Mouse (Mus musculus) hindbrain, embryonic 13.5 days (tissue): ENCODE results near the gene Serpina12. TPM values are rescaled to one million over a fixed set of nuclear protein-coding genes. Genes with fewer than 3 reads are reported as not detected.

Experiments
- ATAC-seq: fragments of 200-750 bp; cut with Nextera tagmentation; 2 replicates; pipeline ENCODE4 v1.8.0; 2017; ENCODE audit warnings: moderate TSS enrichment; ENCODE audit not compliant: low FRiP score
- H3K27ac ChIP-seq: fragments of 300-500 bp; sonication (generic); 2 replicates; pipeline ENCODE4 v1.5.1; 2015; ENCODE audit warnings: inconsistent platforms, mild to moderate bottlenecking, moderate library complexity
- H3K27me3 ChIP-seq: fragments of 300-500 bp; sonication (generic); 2 replicates; pipeline ENCODE4 v1.6.1; 2015; ENCODE audit warnings: mild to moderate bottlenecking, inconsistent platforms
- H3K36me3 ChIP-seq: fragments of 300-500 bp; sonication (generic); 2 replicates; pipeline ENCODE4 v1.6.1; 2015; ENCODE audit warnings: mild to moderate bottlenecking, inconsistent platforms
- H3K4me1 ChIP-seq: fragments of 300-500 bp; sonication (generic); replicated peaks from 2 replicates; pipeline ENCODE4 v1.6.1; 2015; ENCODE audit warnings: inconsistent platforms
- H3K4me2 ChIP-seq: fragments of 300-500 bp; sonication (generic); 2 replicates; pipeline ENCODE4 v1.6.1; 2015; ENCODE audit warnings: inconsistent platforms, mild to moderate bottlenecking, moderate library complexity
- H3K4me3 ChIP-seq: fragments of 300-500 bp; sonication (generic); 2 replicates; pipeline ENCODE4 v1.5.1; 2015; ENCODE audit warnings: mild to moderate bottlenecking, inconsistent platforms
- H3K9ac ChIP-seq: fragments of 300-500 bp; sonication (generic); 2 replicates; pipeline ENCODE4 v1.6.1; 2015; ENCODE audit warnings: mild to moderate bottlenecking, inconsistent platforms
- H3K9me3 ChIP-seq: fragments of 300-500 bp; sonication (generic); 2 replicates; pipeline ENCODE4 v1.6.1; 2016; ENCODE audit warnings: inconsistent platforms
- WGBS: fragments of 180-500 bp; shearing (Covaris S2); methylation state at CpG from one replicate; pipeline ENCODE4 v1.1.7; 2015; 5-methylcytosine and 5-hydroxymethylcytosine counted together
- polyA plus RNA-seq: library from polyadenylated mRNA; unstranded; fragments of >200 nt; fragmentation: Nextera tagmentation; extraction: Ambion mirVana; gene quantifications from 2 replicates; pipeline ENCODE4 v1.2.1, GENCODE M21; 2015

Gene Serpina12
- polyA plus RNA-seq, 1 experiment from 2014 or later, result not detected

DNA sequence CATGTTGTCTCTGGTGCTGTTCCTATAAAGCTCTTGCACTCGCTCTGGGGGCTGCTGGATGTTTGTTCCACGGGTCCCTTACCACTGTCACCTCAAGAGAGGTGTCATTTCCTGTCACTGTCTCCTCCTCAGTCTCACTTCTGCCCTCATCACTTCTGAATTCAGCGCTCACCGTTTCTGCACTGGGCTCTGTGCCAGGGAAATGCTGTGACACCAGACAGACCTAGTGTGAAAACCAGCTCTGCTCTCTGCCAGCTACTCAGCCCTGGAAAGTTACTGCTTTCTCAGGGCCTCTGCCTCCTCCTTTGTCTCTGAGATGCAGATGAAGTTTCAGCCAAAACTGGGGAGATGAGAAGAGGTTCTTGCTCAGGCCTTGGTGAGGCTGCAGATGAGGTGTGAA lies 12.8 kb upstream of the Serpina12 start:
- WGBS, result 63% methylated on average over 4 of the region's 4 CpGs
- Histone ChIP-seq H3K27me3 (no peaks in the 10 kb centered on the region), H3K4me3 (no peak overlapping the region), H3K36me3 (no peaks in the 10 kb centered on the region), H3K4me2 (no peak overlapping the region), H3K4me1 (no peaks in the 10 kb centered on the region), H3K9ac (no peak overlapping the region), H3K27ac (no peak overlapping the region), H3K9me3 (no peaks in the 10 kb centered on the region)
- no peak for ATAC-seq

DNA sequence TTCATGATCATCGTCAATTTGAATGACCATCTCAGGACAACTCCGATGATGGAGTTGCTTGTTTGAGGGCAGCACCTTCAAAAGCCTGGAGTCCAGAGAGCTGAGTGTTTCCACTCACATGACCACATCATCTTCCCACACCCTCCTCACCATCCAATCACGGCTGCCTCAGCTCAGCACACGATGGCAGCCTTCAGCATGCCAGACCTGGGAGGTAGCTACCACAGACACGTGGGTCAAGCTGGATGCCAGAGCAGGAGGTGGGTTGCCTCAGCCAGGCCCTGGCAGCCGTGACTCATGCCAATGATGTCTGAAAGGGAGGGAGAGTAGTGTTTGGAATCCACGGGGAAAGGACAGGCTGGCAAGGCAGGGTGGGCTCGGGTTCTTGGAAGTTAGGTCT lies 11.5 kb upstream of the Serpina12 start:
- no peaks in the 10 kb centered on the region for H3K9me3 ChIP-seq
- H3K36me3 ChIP-seq, result no peaks in the 10 kb centered on the region
- H3K4me1 ChIP-seq, result no peaks in the 10 kb centered on the region
- no peaks in the 10 kb centered on the region for H3K27me3 ChIP-seq
- no peak overlapping the region for H3K4me3 ChIP-seq
- no peak overlapping the region for H3K27ac ChIP-seq
- 86% methylated on average over 8 of the region's 8 CpGs for WGBS
- ATAC-seq, result no peak
- no peak overlapping the region for H3K4me2 ChIP-seq
- H3K9ac ChIP-seq, result no peak overlapping the region

DNA sequence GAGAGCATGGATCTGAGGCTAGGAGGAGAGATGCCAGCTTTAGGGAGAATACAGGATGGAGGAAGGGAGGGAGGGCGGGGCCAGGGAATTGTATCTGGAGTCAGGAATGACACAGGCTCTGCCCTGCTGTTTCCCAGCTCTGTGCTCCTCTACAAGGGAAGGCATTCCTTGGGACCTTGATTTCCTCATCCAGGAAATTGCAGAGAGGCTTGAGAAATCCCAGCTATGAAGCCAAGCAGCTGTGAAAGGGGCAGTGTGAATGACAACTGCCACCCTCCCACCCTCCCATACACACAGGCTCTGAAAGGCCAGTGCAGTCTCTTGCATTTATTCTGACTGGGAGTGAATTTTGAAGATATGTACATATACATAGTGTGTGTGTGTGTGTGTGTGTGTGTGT lies 9.8 kb upstream of the Serpina12 start:
- no peak for ATAC-seq
- no peak overlapping the region for H3K4me2 ChIP-seq

DNA sequence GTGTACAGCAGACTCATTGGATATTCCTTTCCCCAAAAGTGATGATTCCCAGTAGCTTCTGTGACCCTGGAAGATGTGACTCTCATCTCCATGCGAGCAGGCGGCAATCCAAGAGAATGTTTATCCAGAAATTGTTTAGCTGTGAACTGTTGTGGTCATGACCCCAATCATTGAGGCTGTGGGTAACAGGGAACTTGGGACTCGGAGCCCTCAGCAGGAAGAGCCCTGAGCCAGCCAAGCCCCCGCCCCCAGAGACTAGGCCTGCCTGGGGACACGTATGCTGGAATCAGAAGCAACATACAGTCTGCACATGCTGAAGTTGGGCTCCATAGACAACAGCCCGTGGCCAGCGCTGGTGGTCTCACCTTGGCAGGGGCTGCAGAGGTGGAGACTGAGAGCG lies 1.5 kb upstream of the Serpina12 start:
- 87% methylated on average over 8 of the region's 8 CpGs for WGBS
- no peaks in the 10 kb centered on the region for H3K27me3 ChIP-seq
- no peak overlapping the region for H3K4me3 ChIP-seq
- no peak for ATAC-seq
- no peak overlapping the region for H3K27ac ChIP-seq
- H3K4me1 ChIP-seq, result no peaks in the 10 kb centered on the region
- no peaks in the 10 kb centered on the region; the same call in 1 of the 2 replicates for H3K9me3 ChIP-seq
- no peaks in the 10 kb centered on the region for H3K36me3 ChIP-seq
- H3K9ac ChIP-seq, result no peak overlapping the region
- H3K4me2 ChIP-seq, result no peak overlapping the region

More for the DNA sequence above, 9.8 kb upstream of the Serpina12 start:
- Histone ChIP-seq H3K4me1 (no peaks in the 10 kb centered on the region), H3K27ac (no peak overlapping the region), H3K9ac (no peak overlapping the region), H3K4me3 (no peak overlapping the region), H3K36me3 (no peaks in the 10 kb centered on the region), H3K27me3 (no peaks in the 10 kb centered on the region), H3K9me3 (no peaks in the 10 kb centered on the region)
- WGBS, result 92% methylated on average over 1 of the region's 1 CpGs

DNA sequence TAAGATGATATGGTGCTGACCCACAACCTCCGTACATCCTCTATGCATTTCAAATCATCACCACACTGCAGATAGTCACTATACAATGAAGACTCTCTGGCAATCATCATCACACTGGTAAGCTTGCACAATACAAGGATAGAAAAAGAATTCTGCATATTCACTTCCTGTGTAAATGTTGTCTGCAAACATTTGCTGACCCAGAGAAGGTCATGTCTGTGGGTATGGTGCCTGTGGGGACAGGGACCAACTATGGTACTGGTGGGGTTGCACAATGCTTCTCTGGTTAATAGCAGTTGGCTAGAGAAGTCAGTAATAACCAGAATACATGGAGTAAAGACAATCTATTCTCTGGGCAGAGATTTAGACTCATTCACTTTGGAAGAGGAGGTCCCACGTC lies 1.5 kb downstream of the Serpina12 start:
- H3K4me2 ChIP-seq, result no peak overlapping the region
- no peaks in the 10 kb centered on the region for H3K4me1 ChIP-seq
- no peak overlapping the region for H3K9ac ChIP-seq
- no peaks in the 10 kb centered on the region for H3K27me3 ChIP-seq
- 95% methylated on average over 2 of the region's 2 CpGs for WGBS
- H3K27ac ChIP-seq, result no peak overlapping the region
- ATAC-seq, result no peak
- no peaks in the 10 kb centered on the region for H3K36me3 ChIP-seq
- H3K4me3 ChIP-seq, result no peak overlapping the region
- H3K9me3 ChIP-seq, result no peaks in the 10 kb centered on the region; the same call in 1 of the 2 replicates

DNA sequence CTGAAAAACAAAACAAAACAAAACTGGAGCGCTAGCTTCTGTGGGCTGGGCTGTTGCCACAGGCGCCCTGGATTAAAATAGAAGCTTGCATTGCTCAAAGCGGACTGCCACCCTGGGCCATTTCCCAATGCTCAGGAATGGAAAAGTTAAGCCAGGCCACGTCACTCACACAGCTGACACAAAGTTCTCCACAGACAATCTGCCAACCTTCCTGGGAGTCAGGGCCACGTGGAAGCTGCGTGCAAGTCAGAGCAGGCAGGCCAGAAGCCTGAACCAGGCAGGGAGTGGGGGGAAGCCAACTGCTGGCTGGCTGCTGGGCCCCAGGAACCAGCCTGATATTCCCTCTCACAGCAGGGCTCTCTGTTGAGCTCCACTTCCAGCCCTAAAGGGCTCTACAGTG lies 2.8 kb downstream of the Serpina12 start:
- H3K4me2 ChIP-seq, result no peak overlapping the region
- H3K4me1 ChIP-seq, result no peaks in the 10 kb centered on the region
- no peak overlapping the region for H3K4me3 ChIP-seq
- no peak overlapping the region for H3K27ac ChIP-seq
- no peak for ATAC-seq
- no peaks in the 10 kb centered on the region for H3K36me3 ChIP-seq
- no peak overlapping the region for H3K9ac ChIP-seq
- no peaks in the 10 kb centered on the region; the same call in 1 of the 2 replicates for H3K9me3 ChIP-seq
- WGBS, result 66% methylated on average over 6 of the region's 6 CpGs
- no peaks in the 10 kb centered on the region for H3K27me3 ChIP-seq

DNA sequence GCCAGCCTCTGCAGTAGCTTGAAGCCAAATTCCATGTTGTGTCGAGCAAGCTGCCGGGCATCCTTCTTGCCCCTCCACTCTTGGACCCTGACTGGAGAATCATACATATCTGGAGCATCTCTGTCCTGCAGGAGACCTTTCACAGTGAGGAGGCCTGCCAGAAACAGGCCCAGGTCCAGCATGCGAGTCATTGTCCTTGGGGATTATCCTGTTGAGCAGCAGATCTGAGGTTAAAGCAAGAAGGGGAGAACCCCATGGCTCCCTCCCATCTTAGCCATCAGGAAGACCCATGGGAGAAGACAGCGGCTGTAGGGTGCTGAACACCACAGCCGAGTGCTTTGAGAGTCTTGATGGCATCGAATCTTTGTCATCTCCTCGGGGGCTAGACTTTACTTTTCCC lies 6.1 kb downstream of the Serpina12 start:
- 94% methylated on average over 7 of the region's 7 CpGs for WGBS
- no peak for ATAC-seq
- H3K4me2 ChIP-seq, result no peak overlapping the region
- H3K9ac ChIP-seq, result no peak overlapping the region
- no peak overlapping the region for H3K4me3 ChIP-seq
- no peaks in the 10 kb centered on the region for H3K36me3 ChIP-seq
- H3K27ac ChIP-seq, result no peak overlapping the region
- H3K9me3 ChIP-seq, result no peaks in the 10 kb centered on the region
- H3K4me1 ChIP-seq, result no peaks in the 10 kb centered on the region
- H3K27me3 ChIP-seq, result no peaks in the 10 kb centered on the region

DNA sequence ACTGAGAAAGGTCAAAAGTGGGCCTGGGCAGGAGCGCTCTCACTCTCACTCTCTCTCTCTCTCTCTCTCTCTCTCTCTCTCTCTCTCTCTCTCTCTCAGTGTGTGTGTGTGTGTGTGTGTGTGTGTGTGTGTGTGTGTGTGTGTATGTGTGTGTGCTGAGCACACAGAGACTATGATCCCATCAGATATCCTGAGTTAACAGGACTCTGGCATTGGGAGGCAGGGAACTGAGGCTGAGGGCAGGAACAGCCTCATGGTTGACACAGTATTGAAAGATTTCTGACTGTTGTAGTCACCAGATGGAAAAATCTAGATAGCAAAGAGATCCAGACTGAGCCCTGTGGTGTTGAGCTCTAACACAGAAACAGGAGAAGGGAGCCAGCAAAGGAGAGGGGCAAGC lies 10.5 kb downstream of the Serpina12 start:
- Histone ChIP-seq H3K4me2 (no peak overlapping the region), H3K27me3 (no peaks in the 10 kb centered on the region), H3K9me3 (no peaks in the 10 kb centered on the region), H3K4me3 (no peak overlapping the region), H3K9ac (no peak overlapping the region), H3K4me1 (no peaks in the 10 kb centered on the region), H3K27ac (no peak overlapping the region), H3K36me3 (no peaks in the 10 kb centered on the region)
- no peak for ATAC-seq
- 86% methylated on average over 1 of the region's 1 CpGs for WGBS

DNA sequence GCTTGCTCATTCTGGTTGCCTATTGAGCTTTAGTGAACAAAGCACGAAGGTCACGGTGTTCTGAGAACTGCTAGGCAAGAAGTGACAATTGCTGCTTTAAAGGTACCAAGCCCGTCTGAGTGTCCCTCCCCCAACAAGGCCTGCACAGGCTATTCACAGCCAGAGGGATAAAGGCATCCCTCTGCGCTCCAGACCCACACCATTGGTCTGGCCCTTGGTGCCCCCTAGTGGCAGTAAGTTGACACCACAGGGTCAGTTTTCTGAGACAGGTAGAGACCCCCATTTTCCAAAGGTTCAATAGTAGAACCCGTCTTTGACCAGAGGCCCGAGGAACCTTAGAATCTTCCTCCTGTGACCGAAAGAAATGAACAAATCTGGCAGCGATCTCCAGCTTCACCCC lies 14.3 kb downstream of the Serpina12 start:
- Histone ChIP-seq H3K4me1 (no peaks in the 10 kb centered on the region), H3K36me3 (no peaks in the 10 kb centered on the region), H3K4me3 (no peak overlapping the region), H3K9me3 (no peaks in the 10 kb centered on the region), H3K27me3 (no peaks in the 10 kb centered on the region), H3K4me2 (no peak overlapping the region), H3K27ac (no peak overlapping the region), H3K9ac (no peak overlapping the region)
- ATAC-seq, result no peak
- WGBS, result 51% methylated on average over 8 of the region's 8 CpGs

DNA sequence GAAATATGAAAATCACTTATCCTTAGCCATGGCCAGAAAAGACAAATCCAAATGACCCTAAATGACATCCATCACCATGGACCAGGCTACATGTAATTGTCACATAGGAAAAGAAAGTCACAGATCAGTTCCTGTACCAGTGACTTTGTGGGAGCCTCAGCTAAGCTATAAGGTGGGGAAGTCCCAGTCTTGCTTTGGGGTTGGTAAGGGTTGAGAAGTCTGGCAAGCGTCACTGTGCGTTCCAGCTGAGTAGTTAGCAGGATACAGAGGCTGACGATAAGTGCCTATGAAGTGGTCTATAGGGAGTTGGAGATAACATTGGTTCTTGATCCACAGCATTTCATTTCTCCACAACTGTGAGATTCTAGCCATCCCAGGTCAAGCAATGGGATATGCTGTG lies 29.0 kb downstream of the Serpina12 start:
- no peak overlapping the region for H3K4me2 ChIP-seq
- no peaks in the 10 kb centered on the region for H3K9me3 ChIP-seq
- H3K36me3 ChIP-seq, result no peaks in the 10 kb centered on the region
- H3K27me3 ChIP-seq, result no peaks in the 10 kb centered on the region
- H3K9ac ChIP-seq, result no peak overlapping the region
- WGBS, result 81% methylated on average over 3 of the region's 3 CpGs
- H3K4me1 ChIP-seq, result no peaks in the 10 kb centered on the region
- no peak overlapping the region for H3K27ac ChIP-seq
- H3K4me3 ChIP-seq, result no peak overlapping the region
- ATAC-seq, result no peak

DNA sequence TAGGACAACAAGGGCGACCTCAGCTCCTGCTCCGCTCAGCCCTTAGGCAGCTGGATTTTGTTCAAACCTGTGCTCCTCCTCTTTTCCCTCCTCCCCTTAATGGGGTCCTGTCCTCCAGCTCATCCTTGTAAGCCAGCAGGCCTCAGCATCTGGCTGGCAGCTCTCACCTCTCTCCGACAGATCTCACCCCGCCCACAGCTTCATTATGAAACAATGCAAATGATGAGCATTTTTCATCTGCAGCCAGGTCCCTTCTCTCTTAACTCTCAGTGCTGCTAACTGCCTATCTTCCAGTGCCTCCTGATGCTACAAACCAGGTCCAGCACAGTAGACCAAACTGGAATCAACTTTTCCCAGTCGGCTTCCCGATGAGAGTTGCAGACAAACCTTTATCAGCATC lies 30.6 kb downstream of the Serpina12 start, which contains the start of gene Serpina9:
Gene Serpina9, minus strand, starts transcription at position 136 of the 400 bp plus-strand sequence.
- WGBS, result 89% methylated on average over 6 of the region's 6 CpGs
- no peak for ATAC-seq

DNA sequence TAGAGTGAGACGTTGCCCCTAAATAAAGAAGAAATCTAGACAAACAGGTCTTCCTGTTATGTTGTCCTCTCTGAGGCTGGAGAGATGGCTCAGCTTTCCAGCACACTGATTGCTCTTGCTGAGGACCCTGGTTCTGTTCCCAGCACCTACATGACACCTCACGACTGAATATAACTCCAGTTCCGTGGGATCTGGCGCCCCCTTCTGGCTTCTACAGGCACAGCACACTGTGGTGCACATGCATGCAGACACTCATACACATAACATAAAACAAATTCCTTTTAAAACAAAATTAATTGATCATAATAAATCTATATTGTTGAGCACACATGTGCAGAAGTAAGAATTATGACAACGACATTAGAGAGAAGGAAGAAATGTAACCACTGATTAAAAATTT lies 39.6 kb downstream of the Serpina12 start:
- ATAC-seq, result no peak
- WGBS, result 87% methylated on average over 5 of the region's 5 CpGs

More for the DNA sequence above, 30.6 kb downstream of the Serpina12 start, which contains the start of gene Serpina9:
- no peak within 1 kb of the TSS for H3K27ac ChIP-seq
- no peaks in the 10 kb centered on the region for H3K4me1 ChIP-seq
- no peaks in the 10 kb centered on the region for H3K9me3 ChIP-seq
- H3K36me3 ChIP-seq, result no peaks in the 10 kb centered on the region
- no peaks in the 10 kb centered on the region for H3K27me3 ChIP-seq
- H3K9ac ChIP-seq, result no peak within 1 kb of the TSS
- no peak within 1 kb of the TSS for H3K4me2 ChIP-seq
- H3K4me3 ChIP-seq, result no peak within 1 kb of the TSS

DNA sequence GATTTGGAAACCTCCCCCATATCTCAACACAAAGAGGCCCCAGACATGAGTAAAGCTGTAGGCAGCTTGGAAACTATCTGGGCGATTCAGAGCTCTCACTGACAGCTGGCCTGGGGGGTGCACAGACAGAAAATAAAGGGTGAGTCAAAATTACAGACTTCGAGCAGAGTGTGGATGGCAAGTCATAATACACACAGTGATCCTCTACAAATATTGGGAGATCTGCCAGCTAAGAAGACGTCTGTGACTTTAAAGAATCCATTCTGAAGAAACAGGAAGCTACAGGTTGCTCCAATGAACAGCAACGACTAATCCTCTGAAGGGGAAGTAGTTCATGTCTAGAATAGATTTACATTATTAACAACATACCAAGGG lies 41.0 kb downstream of the Serpina12 start:
- H3K36me3 ChIP-seq, result no peaks in the 10 kb centered on the region
- H3K4me3 ChIP-seq, result no peak overlapping the region
- no peak for ATAC-seq
- H3K4me2 ChIP-seq, result no peak overlapping the region
- H3K27me3 ChIP-seq, result no peaks in the 10 kb centered on the region
- H3K9me3 ChIP-seq, result no peaks in the 10 kb centered on the region
- WGBS, result 75% methylated on average over 4 of the region's 4 CpGs
- H3K4me1 ChIP-seq, result no peaks in the 10 kb centered on the region
- no peak overlapping the region for H3K9ac ChIP-seq
- H3K27ac ChIP-seq, result no peak overlapping the region

More for the DNA sequence above, 39.6 kb downstream of the Serpina12 start:
- no peaks in the 10 kb centered on the region for H3K27me3 ChIP-seq
- H3K27ac ChIP-seq, result no peak overlapping the region
- H3K4me2 ChIP-seq, result no peak overlapping the region
- H3K4me3 ChIP-seq, result no peak overlapping the region
- no peaks in the 10 kb centered on the region for H3K4me1 ChIP-seq
- no peak overlapping the region for H3K9ac ChIP-seq
- no peaks in the 10 kb centered on the region for H3K36me3 ChIP-seq
- H3K9me3 ChIP-seq, result no peaks in the 10 kb centered on the region
